Mouse (Mus musculus) splenic B cell, adult 2 months (primary cell): ENCODE measurements at regions not wholly inside any gene's neighbourhood (a gene's known extent, or its start where the extent isn't known, plus 50 kb on each side); places are given as distances from the start of the nearest gene placed in this dataset.

Experiments
- DNase-seq: peaks from one replicate; pipeline ENCODE4 v3.0.0-alpha.2; 2011; ENCODE audit warnings: low read depth, low spot score
- H3K27me3 ChIP-seq: 2 replicates; pipeline ENCODE4 v1.6.1; 2012; ENCODE audit warnings: mild to moderate bottlenecking, low read length, moderate library complexity, mixed read lengths; ENCODE audit not compliant: control insufficient read depth, poor library complexity, insufficient read depth, severe bottlenecking
- H3K36me3 ChIP-seq: 2 replicates; pipeline ENCODE4 v1.6.1; 2012; ENCODE audit warnings: mild to moderate bottlenecking, low read length, moderate library complexity, mixed read lengths; ENCODE audit not compliant: control insufficient read depth, poor library complexity, insufficient read depth, severe bottlenecking

DNA sequence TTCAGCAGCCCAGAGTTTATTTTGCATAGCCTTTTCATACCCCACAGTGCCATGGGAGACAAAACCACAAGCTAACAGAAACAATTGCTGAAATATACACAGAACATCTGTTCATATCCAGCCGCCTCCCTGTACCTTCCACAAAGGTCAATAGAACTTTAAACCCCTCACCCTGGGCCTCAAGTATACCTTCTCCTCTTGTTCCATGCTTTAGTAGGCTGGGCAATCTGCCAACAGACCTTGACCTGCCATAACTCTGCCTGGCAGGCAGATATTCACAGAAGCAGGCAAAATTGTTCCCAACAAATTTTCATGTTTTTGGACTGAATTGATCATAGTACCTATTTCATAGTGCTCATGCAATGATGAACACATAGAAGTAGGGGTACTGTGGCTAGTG lies 279.6 kb downstream of the Gm7489 start:
- no peak for DNase-seq
- Histone ChIP-seq H3K36me3 (no peaks in the 10 kb centered on the region), H3K27me3 (no peaks in the 10 kb centered on the region)

DNA sequence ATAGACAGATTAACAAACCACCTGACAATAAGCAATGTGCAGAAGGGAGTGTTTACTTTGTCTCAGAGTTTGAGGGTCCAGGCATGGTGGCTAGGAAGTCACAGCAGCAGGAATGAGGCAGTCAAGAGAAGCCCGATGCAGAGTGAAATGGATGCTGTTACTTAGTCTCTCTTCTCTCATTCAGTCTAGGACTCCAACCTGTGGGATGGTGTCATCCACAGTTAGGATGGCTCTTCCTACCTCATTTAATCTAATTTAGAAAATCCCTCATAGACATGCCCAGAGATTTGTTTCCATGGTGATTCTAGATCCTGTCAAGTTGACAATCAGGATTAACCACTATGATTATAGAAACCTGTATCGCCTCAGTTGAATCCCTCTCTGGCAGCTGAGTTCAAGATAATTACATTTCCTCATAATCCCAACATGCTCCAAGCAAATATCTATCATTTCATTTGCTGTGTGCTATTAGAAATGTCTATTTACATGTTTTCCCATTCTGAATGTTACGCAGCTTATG lies 283.2 kb downstream of the Gm7489 start:
- Histone ChIP-seq H3K27me3 (no peaks in the 10 kb centered on the region), H3K36me3 (no peaks in the 10 kb centered on the region)
- no peak for DNase-seq

DNA sequence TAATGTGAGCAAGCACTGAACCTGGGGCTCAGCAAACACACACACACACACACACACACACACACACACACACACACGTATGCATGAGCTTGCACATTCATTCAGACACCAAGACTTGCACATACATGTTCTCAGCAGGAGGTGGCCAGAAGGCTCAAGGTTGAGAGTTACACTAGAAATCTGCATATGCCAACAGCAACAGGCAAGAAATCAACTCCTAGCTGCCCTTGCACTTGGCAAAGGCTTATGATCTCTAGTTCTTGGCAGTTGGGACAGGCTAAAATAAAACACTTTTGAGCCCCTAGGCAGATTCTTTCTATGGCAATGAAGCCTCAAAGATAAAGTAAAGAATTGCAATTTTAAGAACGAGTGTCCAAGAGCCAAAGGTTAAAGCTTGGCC lies 292.5 kb downstream of the Gm7489 start:
- no peaks in the 10 kb centered on the region for H3K36me3 ChIP-seq
- DNase-seq: no peak
- H3K27me3 ChIP-seq: no peaks in the 10 kb centered on the region

DNA sequence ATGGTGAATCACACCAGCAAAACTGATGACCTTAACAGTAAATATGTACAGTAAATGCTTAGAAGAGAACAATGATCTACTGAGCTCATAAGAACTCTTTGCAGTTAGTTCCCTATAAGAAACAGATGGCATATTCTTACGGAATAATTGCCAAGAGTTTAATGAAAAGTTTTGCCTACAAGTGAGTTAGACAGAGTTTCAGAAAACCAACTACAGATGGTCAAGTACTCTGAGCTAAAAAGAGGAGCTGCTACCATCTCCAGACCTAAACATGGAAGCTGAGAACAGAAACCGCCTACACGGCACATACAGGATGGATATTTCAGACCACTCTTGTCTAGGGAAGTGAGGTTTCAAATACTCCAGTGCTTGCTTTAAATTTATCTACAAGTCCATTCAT lies 293.1 kb downstream of the Gm7489 start:
- no peak for DNase-seq
- Histone ChIP-seq H3K36me3 (no peaks in the 10 kb centered on the region), H3K27me3 (no peaks in the 10 kb centered on the region)
